Mouse (Mus musculus) CH12.LX (cell line): ENCODE results near the gene Gad1. TPM values are rescaled to one million over a fixed set of nuclear protein-coding genes. Genes with fewer than 3 reads are reported as not detected.

Source experiments
- DNase-seq: peaks from one replicate; pipeline ENCODE4 v3.0.0-alpha.2; 2013; ENCODE audit errors: extremely low read depth
- H3K27ac ChIP-seq: 2 replicates; pipeline ENCODE4 v1.5.1; 2012; ENCODE audit warnings: low read depth, mild to moderate bottlenecking, control low read depth, moderate library complexity; ENCODE audit not compliant: insufficient read depth
- H3K27me3 ChIP-seq: replicated peaks from 2 replicates; pipeline ENCODE3; 2012; ENCODE audit warnings: inconsistent platforms
- H3K36me3 ChIP-seq, 2 experiments: replicated peaks in 1 of 2; 2 replicates each; pipeline versions ENCODE3 to v1.6.1; 2012; ENCODE audit warnings: inconsistent platforms in 1 of 2, low read length in 1 of 2, mild to moderate bottlenecking in 1 of 2, mixed read lengths in 1 of 2, moderate library complexity in 1 of 2; ENCODE audit not compliant: control insufficient read depth in 1 of 2, insufficient read depth in 1 of 2
- H3K4me1 ChIP-seq, 2 experiments: 2 replicates each; pipeline ENCODE4 v1.6.1; 2012; ENCODE audit warnings: inconsistent platforms in 1 of 2, moderate library complexity in 1 of 2; ENCODE audit not compliant: insufficient read depth in 2 of 2, control insufficient read depth in 1 of 2
- H3K4me2 ChIP-seq: 2 replicates; pipeline ENCODE4 v1.6.1; 2012; ENCODE audit warnings: low read depth, mild to moderate bottlenecking, control low read depth; ENCODE audit not compliant: poor library complexity, insufficient read depth, severe bottlenecking
- H3K4me3 ChIP-seq, 3 experiments: fragments of 150-350 bp in 1 of 3; sonication (generic) in 1 of 3; replicated peaks in 1 of 3; 2 replicates each; pipeline versions ENCODE3 to v1.5.1; 2011 to 2012; ENCODE audit warnings: low read depth in 2 of 3, low read length in 2 of 3, mild to moderate bottlenecking in 2 of 3, moderate library complexity in 2 of 3, control low read depth in 1 of 3, improper control_type of control experiment in 1 of 3, inconsistent platforms in 1 of 3, mixed read lengths in 1 of 3; ENCODE audit not compliant: poor library complexity in 1 of 3
- H3K79me2 ChIP-seq: replicated peaks from 2 replicates; pipeline ENCODE4 v1.6.1; 2012; ENCODE audit warnings: mild to moderate bottlenecking, moderate library complexity; ENCODE audit not compliant: control insufficient read depth, poor library complexity, insufficient read depth, severe bottlenecking; ENCODE audit errors: extremely low read depth
- H3K9ac ChIP-seq: 2 replicates; pipeline ENCODE4 v1.6.1; 2012; ENCODE audit warnings: low read depth, mild to moderate bottlenecking, control low read depth, moderate library complexity; ENCODE audit not compliant: insufficient read depth
- H3K9me3 ChIP-seq: replicated peaks from 2 replicates; pipeline ENCODE3; 2012; ENCODE audit warnings: low read length, inconsistent platforms, mixed read lengths
- CHD1 ChIP-seq: IDR thresholded peaks from 2 replicates; pipeline ENCODE4 v1.6.1; 2012; ENCODE audit warnings: low read depth, low read length, improper control_type of control experiment, inconsistent platforms
- E2F4 ChIP-seq: IDR thresholded peaks from 2 replicates; pipeline ENCODE4 v1.6.1; 2011; ENCODE audit warnings: low read depth, low read length, improper control_type of control experiment; ENCODE audit not compliant: insufficient replicate concordance
- ELF1 ChIP-seq: IDR thresholded peaks from 2 replicates; pipeline ENCODE4 v1.6.1; 2014; ENCODE audit warnings: low read depth, mild to moderate bottlenecking, inconsistent platforms, low read length, improper control_type of control experiment
- ETS1 ChIP-seq: conservative IDR thresholded peaks from 2 replicates; pipeline ENCODE4 v1.6.1; 2012; ENCODE audit warnings: low read depth, mild to moderate bottlenecking, inconsistent platforms, low read length, improper control_type of control experiment, moderate library complexity
- GABPA ChIP-seq: IDR thresholded peaks from 2 replicates; pipeline ENCODE4 v1.6.1; 2012; ENCODE audit warnings: low read depth, low read length, improper control_type of control experiment, inconsistent platforms; ENCODE audit not compliant: insufficient replicate concordance
- JUND ChIP-seq: conservative IDR thresholded peaks from 2 replicates; pipeline ENCODE4 v1.6.1; 2011; ENCODE audit warnings: low read depth, low read length, improper control_type of control experiment
- KAT2A ChIP-seq: IDR thresholded peaks from 2 replicates; pipeline ENCODE4 v1.6.1; 2012; ENCODE audit warnings: low read length, improper control_type of control experiment, inconsistent platforms; ENCODE audit not compliant: insufficient replicate concordance
- MAFK ChIP-seq: IDR thresholded peaks from 2 replicates; pipeline ENCODE4 v1.6.1; 2011; ENCODE audit warnings: low read length, improper control_type of control experiment; ENCODE audit not compliant: insufficient replicate concordance
- MAX ChIP-seq: IDR thresholded peaks from 2 replicates; pipeline ENCODE4 v1.6.1; 2011; ENCODE audit warnings: low read length, improper control_type of control experiment
- MAZ ChIP-seq: IDR thresholded peaks from 2 replicates; pipeline ENCODE4 v1.6.1; 2012; ENCODE audit warnings: low read depth, mild to moderate bottlenecking, inconsistent platforms, low read length, improper control_type of control experiment, moderate library complexity
- MXI1 ChIP-seq: IDR thresholded peaks from 2 replicates; pipeline ENCODE4 v1.6.1; 2011; ENCODE audit warnings: mild to moderate bottlenecking, low read depth, low read length, improper control_type of control experiment
- MYC ChIP-seq: IDR thresholded peaks from 2 replicates; pipeline ENCODE4 v1.6.1; 2011; ENCODE audit warnings: low read depth, mild to moderate bottlenecking, improper control_type of control experiment, low read length
- NRF1 ChIP-seq: IDR thresholded peaks from 2 replicates; pipeline ENCODE4 v1.6.1; 2014; ENCODE audit warnings: low read depth, mild to moderate bottlenecking, inconsistent platforms, low read length, improper control_type of control experiment, moderate library complexity
- PAX5 ChIP-seq: IDR thresholded peaks from 2 replicates; pipeline ENCODE4 v1.6.1; 2012; ENCODE audit warnings: low read length, inconsistent platforms, mixed read lengths
- POLR2A ChIP-seq: IDR thresholded peaks from 2 replicates; pipeline ENCODE4 v1.6.1; 2011; ENCODE audit warnings: low read depth, mild to moderate bottlenecking, improper control_type of control experiment, low read length
- POLR2AphosphoS2 ChIP-seq: IDR thresholded peaks from 2 replicates; pipeline ENCODE4 v1.6.1; 2011; ENCODE audit warnings: low read depth, low read length, improper control_type of control experiment
- RAD21 ChIP-seq: IDR thresholded peaks from 2 replicates; pipeline ENCODE4 v1.6.1; 2011; ENCODE audit warnings: low read depth, mild to moderate bottlenecking, low read length, improper control_type of control experiment, moderate library complexity
- RCOR1 ChIP-seq: conservative IDR thresholded peaks from 2 replicates; pipeline ENCODE4 v1.6.1; 2012; ENCODE audit warnings: low read depth, mild to moderate bottlenecking, inconsistent platforms, low read length, improper control_type of control experiment
- SIN3A ChIP-seq: IDR thresholded peaks from 2 replicates; pipeline ENCODE4 v1.6.1; 2012; ENCODE audit warnings: low read length, improper control_type of control experiment, inconsistent platforms
- TCF12 ChIP-seq: IDR thresholded peaks from 2 replicates; pipeline ENCODE4 v1.6.1; 2014; ENCODE audit warnings: low read depth, mild to moderate bottlenecking, inconsistent platforms, low read length, improper control_type of control experiment
- USF1 ChIP-seq: IDR thresholded peaks from 2 replicates; pipeline ENCODE4 v1.6.1; 2014; ENCODE audit warnings: low read depth, mild to moderate bottlenecking, inconsistent platforms, low read length, improper control_type of control experiment
- USF2 ChIP-seq: conservative IDR thresholded peaks from 2 replicates; pipeline ENCODE4 v1.6.1; 2011; ENCODE audit warnings: low read depth, low read length, improper control_type of control experiment
- ZC3H11A ChIP-seq: IDR thresholded peaks from 2 replicates; pipeline ENCODE4 v1.6.1; 2012; ENCODE audit warnings: low read depth, mild to moderate bottlenecking, inconsistent platforms, low read length, improper control_type of control experiment
- ZNF384 ChIP-seq: IDR thresholded peaks from 2 replicates; pipeline ENCODE4 v1.6.1; 2012; ENCODE audit warnings: low read depth, low read length, improper control_type of control experiment, inconsistent platforms
- dilution Hi-C: fragments of 300-500 bp; cut with MboI; formaldehyde crosslinking; loops from 2 replicates; pipeline ENCODE4 v1.14.3; 2020; ENCODE audit warnings: low sequenced_read_pairs; ENCODE audit not compliant: extremely low pct_unique_long_range_greater_than_20kb, extremely low pct_ligation_motif_present
- in situ Hi-C: fragments of 300-500 bp; cut with MboI; formaldehyde crosslinking; loops from 3 replicates; pipeline ENCODE4 v1.14.3; 2019; ENCODE audit warnings: low sequenced_read_pairs, low pct_ligation_motif_present, low pct_unique_long_range_greater_than_20kb, mixed read lengths
- polyA plus RNA-seq: library from polyadenylated mRNA; unstranded; fragments of >175 nt; gene quantifications from 2 replicates; pipeline ENCODE4 v1.2.1, GENCODE M21; 2012; ENCODE audit warnings: low read depth; ENCODE audit not compliant: insufficient read length
- total RNA-seq, 2 experiments: library from RNA; depleted of rRNA; stranded (reverse); fragments of 300-350 nt in 1 of 2; fragments of >200 nt in 1 of 2; gene quantifications; 2 replicates each; pipeline ENCODE4 v1.2.3; 2012 to 2014

Gad1 gene
- total and polyA plus RNA-seq, 3 experiments: 1.3 to 1.9 (median 1.4) TPM

- no peak for TF ChIP-seq MAX
- no peak for TF ChIP-seq TCF12
- no peak for TF ChIP-seq CHD1
- TF ChIP-seq USF1: no peak
- TF ChIP-seq SIN3A: no peak; the same call in none of the 2 replicates
- no peak for TF ChIP-seq ZC3H11A
- no peak for TF ChIP-seq RAD21
- TF ChIP-seq KAT2A: no peak
- TF ChIP-seq ELF1: 0 out of 2 replicates have a peak, but pooled peaks have one; percentile 35
- no peak for TF ChIP-seq GABPA
- no peak for TF ChIP-seq RCOR1
- TF ChIP-seq PAX5: no peak
- TF ChIP-seq MAFK: no peak
- TF ChIP-seq JUND: no peak
- no peak for TF ChIP-seq E2F4
- TF ChIP-seq POLR2A: no peak
- TF ChIP-seq MXI1: peak; percentile 58; the same call in 1 of the 2 replicates
- no peak for TF ChIP-seq USF2
- no peak for TF ChIP-seq POLR2AphosphoS2
- TF ChIP-seq MYC: no peak
- TF ChIP-seq ETS1: no peak
- 0 out of 2 replicates have a peak, but pooled peaks have one; percentile 2 for TF ChIP-seq MAZ
- TF ChIP-seq NRF1: no peak
- peak; percentile 93 for TF ChIP-seq ZNF384
- peak overlapping the region; percentile 44 to 52 (median 50) for H3K4me3 ChIP-seq
- no peaks in the 10 kb centered on the region for H3K79me2 ChIP-seq
- no peak overlapping the region for H3K27ac ChIP-seq
- H3K4me1 ChIP-seq: peaks cover 9 to 49% of the 10 kb centered on the region in 2 experiments
- 0 out of 2 replicates have a peak overlapping the region, but pooled peaks have one; percentile 17 for H3K9ac ChIP-seq
- H3K36me3 ChIP-seq: no peaks in the 10 kb centered on the region
- peak overlapping the region; percentile 81 for H3K4me2 ChIP-seq
- in situ Hi-C loops (loop anchor here (25.0 kb wide), 1 partner anchor 422 kb away; no protein-coding TSS in a partner anchor), dilution Hi-C loops (no loop called here)
- peaks cover 17% of the 10 kb centered on the region for H3K9me3 ChIP-seq
- H3K27me3 ChIP-seq: peaks cover 27% of the 10 kb centered on the region
- DNase-seq: peak; percentile 71
Observed at GRCm38 (mm10) chr2:70558843-70559451, 6.1 kb downstream of the Gad1 start.
